Mouse (Mus musculus): ENCODE results near the gene Dgcr2. TPM values are rescaled to one million over a fixed set of nuclear protein-coding genes. Genes with fewer than 3 reads are reported as not detected.
A peak's percentile ranks its signal among the peaks of the same experiment; 100 is the strongest.

Gene Dgcr2
- total RNA-seq, 2 experiments from 2014 or later, result 21.0 to 25.8 TPM

GRCm38 (mm10) chr16:17815411-17816402 lies 82.7 kb downstream of the Dgcr2 start:
- intact Hi-C loops (cut with DNase I), result no loop called here

GRCm38 (mm10) chr16:17813173-17813572 lies 85.2 kb downstream of the Dgcr2 start:
- intact Hi-C loops (cut with DNase I), result loop anchor here (2.0 kb wide), 1 partner anchor 68 kb away; no protein-coding TSS in a partner anchor
- DNase-seq, result no peak

More at GRCm38 (mm10) chr16:17815411-17816402, 82.7 kb downstream of the Dgcr2 start:
- DNase-seq, result peak; percentile 44 to 67

- intact Hi-C loops (cut with DNase I), result loop anchor here (2.0 kb wide), 1 partner anchor 67 kb away; no protein-coding TSS in a partner anchor
- DNase-seq, result no peak
Measured at GRCm38 (mm10) chr16:17812120-17812519, 86.2 kb downstream of the Dgcr2 start.

- peak; percentile 62 to 80 for DNase-seq
- intact Hi-C loops (cut with DNase I), result no loop called here
Measured at GRCm38 (mm10) chr16:17809711-17810110, 88.7 kb downstream of the Dgcr2 start.

- intact Hi-C loops (cut with DNase I), result no loop called here
- no peak for DNase-seq
Measured at GRCm38 (mm10) chr16:17809125-17809524, 89.2 kb downstream of the Dgcr2 start.

GRCm38 (mm10) chr16:17807192-17808009 lies 91.0 kb downstream of the Dgcr2 start:
- intact Hi-C loops (cut with DNase I), result no loop called here
- DNase-seq, result peak; percentile 83

- intact Hi-C loops (cut with DNase I), result no loop called here
- no peak for DNase-seq
Measured at GRCm38 (mm10) chr16:17806581-17807191, 91.7 kb downstream of the Dgcr2 start.

- no peak for DNase-seq
- intact Hi-C loops (cut with DNase I), result no loop called here
Measured at GRCm38 (mm10) chr16:17804982-17805381, 93.4 kb downstream of the Dgcr2 start.

- intact Hi-C loops (cut with DNase I), result no loop called here
- DNase-seq, result no peak
Measured at GRCm38 (mm10) chr16:17804449-17804912, 93.9 kb downstream of the Dgcr2 start.

GRCm38 (mm10) chr16:17803675-17804448 lies 94.5 kb downstream of the Dgcr2 start:
- intact Hi-C loops (cut with DNase I), result no loop called here
- no peak for DNase-seq

- DNase-seq, result no peak
- intact Hi-C loops (cut with DNase I), result no loop called here
Measured at GRCm38 (mm10) chr16:17802839-17803674, 95.3 kb downstream of the Dgcr2 start.

GRCm38 (mm10) chr16:17802456-17802838 lies 95.9 kb downstream of the Dgcr2 start:
- intact Hi-C loops (cut with DNase I), result no loop called here
- DNase-seq, result no peak

GRCm38 (mm10) chr16:17801777-17802455 lies 96.4 kb downstream of the Dgcr2 start:
- intact Hi-C loops (cut with DNase I), result no loop called here
- DNase-seq, result no peak

GRCm38 (mm10) chr16:17799584-17799983 lies 98.8 kb downstream of the Dgcr2 start:
- no peak for DNase-seq
- intact Hi-C loops (cut with DNase I), result no loop called here

- intact Hi-C loops (cut with DNase I), result no loop called here
- peak; percentile 46 to 74 for DNase-seq
Measured at GRCm38 (mm10) chr16:17798321-17799180, 99.8 kb downstream of the Dgcr2 start.

- intact Hi-C loops (cut with DNase I), result no loop called here
- peak in 1 of 2 experiments; percentile 40 for DNase-seq
Measured at GRCm38 (mm10) chr16:17797812-17798311, 100.5 kb downstream of the Dgcr2 start.

Data from gastrocnemius, postnatal 36 days (tissue).